Mouse (Mus musculus) stomach, postnatal 0 days (tissue): ENCODE measurements around the gene Zfp697.

Experiments
- CTCF ChIP-seq: IDR thresholded peaks from 2 replicates; pipeline ENCODE4 v1.5.1; 2016; ENCODE audit warnings: antibody characterized with exemption, low read depth, mild to moderate bottlenecking, moderate library complexity
- EP300 ChIP-seq: optimal IDR thresholded peaks from 2 replicates; pipeline ENCODE3; 2016; ENCODE audit warnings: antibody characterized with exemption

DNA sequence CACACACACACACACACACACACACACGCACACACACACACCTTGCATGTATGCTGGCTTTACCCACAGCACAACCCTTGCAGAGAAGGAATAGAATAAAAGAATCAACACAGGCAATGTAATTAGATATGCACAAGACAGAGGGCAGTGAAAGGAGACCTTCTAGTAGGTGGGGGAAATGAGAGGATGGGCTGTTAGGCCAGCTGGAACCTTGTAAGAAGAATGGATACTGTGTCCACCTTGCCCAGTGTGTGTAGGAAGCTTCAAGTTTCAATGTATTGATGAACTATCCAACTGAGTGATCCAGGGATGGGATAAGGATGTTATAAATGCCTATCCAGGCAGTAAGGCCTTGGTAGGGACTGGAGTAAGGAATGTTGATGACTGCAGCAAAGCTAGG, 52.8 kb downstream of the Zfp697 start:
- no peak for TF ChIP-seq EP300
- TF ChIP-seq CTCF, result no peak
